Mouse (Mus musculus) urinary bladder, postnatal 25 days (tissue): ENCODE measurements around the gene Svip.

Source experiments
- DNase-seq: peaks from one replicate; pipeline ENCODE4 v3.0.0; 2022; ENCODE audit warnings: low spot score

Gene Svip

DNA sequence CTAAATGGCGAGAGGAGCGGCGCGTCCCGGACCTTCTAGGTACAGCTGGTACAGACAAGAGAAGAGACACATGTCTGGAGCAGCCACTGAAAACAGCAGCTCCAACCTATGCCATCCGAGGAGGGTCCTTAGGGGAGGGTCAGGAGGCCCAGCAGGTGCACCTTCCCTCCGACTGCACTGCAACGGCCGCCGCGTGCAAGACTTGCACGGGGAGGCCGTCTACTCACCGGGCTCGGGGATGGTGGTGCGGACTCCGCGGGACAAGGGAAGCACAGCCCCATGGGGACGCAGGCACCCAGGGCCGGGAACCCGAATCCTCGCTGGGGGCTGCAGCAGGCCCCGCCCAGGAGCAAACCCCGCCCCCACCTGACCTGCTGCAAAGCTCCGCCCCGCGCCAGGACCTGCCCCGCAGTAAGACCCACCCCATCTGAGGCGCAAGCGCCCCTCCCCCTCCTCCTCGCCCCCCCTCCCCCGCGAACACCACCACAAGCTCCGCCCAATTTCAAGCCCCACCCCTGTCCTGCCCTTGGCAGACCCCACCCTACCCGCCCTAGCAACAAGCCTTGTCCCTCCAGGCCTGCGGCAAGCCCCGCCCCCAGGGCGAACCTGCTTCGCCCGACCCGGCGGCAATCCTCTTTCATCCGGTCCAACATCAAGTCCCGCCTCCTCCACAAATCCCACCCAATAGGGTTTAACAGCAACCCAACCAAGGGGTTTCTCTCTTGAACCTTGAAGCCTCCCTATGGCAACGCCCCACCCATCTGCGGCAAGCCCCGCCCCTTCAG is at the start of gene Svip:
Gene Svip (minus strand): TSS at position 508 of the 785 bp plus-strand sequence.
- DNase-seq = peak; percentile 69

DNA sequence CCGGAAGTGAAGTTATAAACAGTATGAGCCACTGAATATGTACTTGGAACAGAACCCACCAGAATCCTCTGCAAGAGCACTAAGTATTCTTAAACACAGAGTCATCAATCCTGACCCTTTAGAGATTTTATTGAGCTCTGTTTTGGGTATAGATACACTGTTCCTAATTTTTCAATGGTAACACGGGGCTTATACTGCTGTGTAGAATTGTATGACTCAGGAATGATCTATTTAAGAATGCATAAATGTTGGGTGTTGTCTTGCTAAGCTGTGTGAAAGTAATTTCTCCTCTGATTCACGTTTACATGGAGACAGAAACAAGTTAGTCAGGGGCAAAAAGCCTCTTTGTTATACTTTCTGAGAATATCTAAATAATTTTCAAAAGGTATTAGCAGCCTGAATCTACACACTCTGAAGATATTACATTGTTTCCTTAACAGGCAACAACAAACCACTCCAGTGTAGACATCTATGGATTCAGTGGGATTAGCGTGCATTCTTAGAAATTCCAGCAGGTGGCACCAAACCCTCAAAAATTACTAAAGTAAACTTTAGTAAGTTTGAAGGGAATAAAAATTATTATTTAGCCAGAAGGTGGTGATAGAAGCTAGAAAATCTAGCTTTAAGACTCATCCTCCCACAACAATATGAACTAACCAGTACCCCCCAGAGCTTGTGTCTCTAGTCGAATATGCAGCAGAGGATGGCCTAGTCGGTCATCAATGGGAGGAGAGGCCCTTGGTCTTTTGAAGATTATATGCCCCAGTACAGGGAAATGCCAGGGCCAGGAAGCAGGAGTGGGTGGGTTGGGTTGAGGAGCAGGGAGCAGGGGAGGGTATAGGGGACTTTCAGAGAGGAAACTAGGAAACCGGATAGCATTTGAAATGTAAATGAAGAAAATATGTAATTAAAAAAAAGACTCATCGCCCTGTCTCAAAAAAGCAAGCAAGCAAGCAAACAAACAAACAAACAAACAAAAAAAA is 32.1 kb upstream of the Svip start:
- DNase-seq = peak; percentile 17

- no peak for DNase-seq
These were observed 18.3 kb upstream of the Svip start for GRCm38 (mm10) chr7:52024050-52024626.

DNA sequence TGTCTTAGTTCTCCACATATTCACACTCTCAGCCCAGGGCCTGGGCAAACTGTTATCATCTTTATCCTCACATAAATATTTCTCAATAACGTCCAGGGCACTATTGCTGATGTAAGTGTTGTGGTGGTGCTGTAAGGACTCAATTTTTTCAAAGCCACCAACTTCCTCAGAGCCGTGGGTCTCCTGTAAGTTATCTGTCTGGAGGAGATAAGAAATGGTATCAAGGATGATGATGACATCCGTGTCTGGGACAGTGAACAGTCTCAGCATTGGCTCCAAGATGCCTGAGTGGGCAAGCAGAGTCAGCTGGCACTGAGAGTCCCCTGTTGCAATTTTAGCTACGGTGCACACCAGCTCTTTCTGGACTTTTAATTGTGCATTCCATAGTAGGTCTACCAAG is 16.2 kb upstream of the Svip start:
- DNase-seq = no peak

GRCm38 (mm10) chr7:52015628-52016027 is 9.8 kb upstream of the Svip start, which contains the start of gene 1700015G11Rik:
Gene 1700015G11Rik (minus strand): TSS chr7:52015728.
- DNase-seq = no peak

DNA sequence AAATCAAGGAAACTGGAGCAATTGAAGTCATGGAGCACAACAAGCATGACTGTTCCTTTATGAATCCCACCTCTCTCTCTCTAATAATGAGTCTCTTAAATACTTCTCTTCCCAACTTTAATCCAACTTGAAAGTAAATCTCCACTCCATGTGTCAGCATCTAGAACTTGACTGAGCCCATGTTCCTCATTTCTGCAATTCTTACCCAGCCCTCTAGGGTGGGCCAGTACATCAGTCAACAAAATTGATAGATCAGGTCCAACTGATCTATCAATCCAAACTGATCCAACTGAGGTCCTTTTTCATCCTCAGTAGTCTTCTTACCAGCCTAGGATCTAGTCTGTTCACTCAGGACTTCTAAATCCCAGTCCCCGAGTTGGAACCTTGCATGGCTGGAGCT is 9.4 kb upstream of the Svip start:
- no peak for DNase-seq

- no peak for DNase-seq
These were observed 7.6 kb upstream of the Svip start for GRCm38 (mm10) chr7:52013457-52013856.

GRCm38 (mm10) chr7:52007138-52007537 is 1.3 kb upstream of the Svip start:
- DNase-seq = no peak

DNA sequence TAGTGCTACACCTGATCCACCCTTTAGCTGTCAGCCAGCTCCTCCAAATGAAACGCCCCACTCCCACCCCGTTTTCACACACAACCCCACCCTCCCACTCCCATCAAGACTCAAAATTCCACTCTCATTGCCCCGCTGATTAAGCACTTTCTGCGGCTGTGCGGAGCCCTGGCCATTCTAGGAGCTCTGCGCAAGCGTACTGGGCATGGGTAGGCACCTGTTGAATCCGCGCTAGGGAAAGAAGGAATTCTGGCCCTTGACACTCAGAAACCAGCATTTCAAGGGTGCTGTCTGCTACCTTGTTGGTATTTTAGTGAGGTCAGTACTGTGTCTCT is 445 bp upstream of the Svip start:
- DNase-seq = no peak

DNA sequence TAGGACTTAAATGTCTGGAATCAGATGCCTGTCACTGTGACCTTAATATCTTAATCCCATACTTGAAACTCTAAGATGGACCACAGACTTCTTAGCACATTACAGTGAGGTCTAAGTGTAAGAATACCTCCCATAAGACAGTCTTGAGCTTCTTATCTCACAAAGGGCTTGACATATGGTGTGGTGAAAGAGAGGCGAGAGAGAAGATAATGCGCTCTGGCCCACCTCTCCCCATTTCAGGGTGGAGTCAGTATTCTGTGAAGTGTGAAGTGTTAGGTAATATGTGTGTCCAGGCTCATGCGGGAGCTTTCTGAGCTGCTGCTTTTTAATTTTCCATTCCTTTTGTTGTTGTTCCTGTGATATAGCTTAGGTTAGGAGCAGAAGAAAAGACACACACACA is 14.8 kb downstream of the Svip start:
- no peak for DNase-seq

DNA sequence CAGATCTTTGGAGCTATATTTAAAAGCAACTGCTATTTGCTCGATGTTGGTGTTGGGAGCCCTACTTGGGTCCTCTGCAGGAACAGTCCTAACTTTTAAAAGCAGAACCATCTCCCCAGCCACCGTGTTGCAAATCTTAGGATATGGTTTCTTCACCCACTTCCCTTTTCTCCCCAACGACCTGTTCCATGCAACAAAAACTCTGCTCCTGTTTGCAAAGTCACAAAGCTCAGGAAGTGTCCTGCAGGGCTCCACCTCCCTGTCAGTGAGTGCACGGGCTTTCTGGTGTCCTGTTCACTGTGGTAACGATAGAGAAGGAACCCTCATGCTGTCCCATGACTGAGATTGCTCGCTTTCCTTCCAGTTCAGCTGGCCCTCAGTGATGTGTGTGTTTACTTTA is 18.9 kb downstream of the Svip start:
- no peak for DNase-seq

DNA sequence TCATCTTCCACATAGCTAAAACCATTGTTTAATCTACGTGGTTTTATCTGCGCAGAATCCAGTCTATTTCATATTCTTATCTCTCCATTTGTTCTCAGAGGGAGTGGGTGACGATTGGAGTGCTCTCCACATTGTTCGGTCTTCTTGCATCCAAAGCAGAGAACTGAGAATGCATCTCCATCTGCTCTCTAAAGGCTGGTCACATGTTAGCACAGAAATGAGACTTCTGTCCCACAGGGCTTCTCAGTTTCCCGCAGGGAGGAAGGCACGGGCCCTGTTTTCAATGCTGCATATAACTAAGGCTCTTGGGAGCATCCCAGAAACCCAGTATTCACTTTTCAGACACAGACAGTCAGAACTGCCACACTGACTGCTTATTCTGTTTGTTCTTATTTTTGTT is 20.1 kb downstream of the Svip start:
- no peak for DNase-seq

DNA sequence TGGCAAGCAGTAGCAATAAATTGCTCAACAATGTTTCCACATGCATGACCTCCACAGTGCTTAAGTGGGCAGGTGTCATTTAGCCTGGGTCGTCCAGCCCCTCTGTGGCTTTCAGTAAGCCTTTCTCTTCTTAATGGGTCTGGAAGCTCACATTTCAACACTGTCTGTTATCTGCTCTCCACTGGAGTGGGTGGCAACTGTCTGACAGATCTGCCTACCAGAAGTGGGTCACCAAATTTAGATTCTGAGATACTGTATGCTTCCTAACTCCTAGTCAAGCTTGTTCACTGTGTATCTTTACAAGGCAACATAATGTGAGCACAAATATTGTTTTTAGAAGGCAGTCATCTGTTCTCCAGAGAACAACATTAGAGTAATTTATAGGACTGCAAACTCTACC is 23.5 kb downstream of the Svip start:
- DNase-seq = no peak

GRCm38 (mm10) chr7:51979271-51979670 is 26.5 kb downstream of the Svip start:
- DNase-seq = no peak

GRCm38 (mm10) chr7:51975181-51975580 is 30.6 kb downstream of the Svip start:
- no peak for DNase-seq

GRCm38 (mm10) chr7:51973526-51973925 is 32.3 kb downstream of the Svip start:
- no peak for DNase-seq

DNA sequence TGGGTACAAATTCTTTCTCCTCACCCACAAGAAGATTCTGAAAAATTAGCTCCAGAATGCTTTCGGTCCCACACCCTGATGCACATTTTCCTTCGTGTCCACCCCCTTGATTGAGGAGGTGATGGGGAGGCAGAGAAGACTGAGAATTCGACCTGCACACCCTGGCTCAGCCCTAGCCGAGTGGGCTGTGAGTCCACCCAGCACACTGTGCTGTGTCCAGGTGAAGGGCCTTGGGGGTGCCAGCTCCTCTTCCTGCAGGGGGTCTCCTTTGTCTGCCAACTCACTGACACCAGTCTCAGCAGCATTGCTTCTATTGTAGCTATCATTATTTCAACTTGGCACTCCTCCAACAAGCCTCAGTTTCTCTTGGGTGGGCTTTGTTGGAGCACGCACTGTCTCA is 32.7 kb downstream of the Svip start:
- no peak for DNase-seq

DNA sequence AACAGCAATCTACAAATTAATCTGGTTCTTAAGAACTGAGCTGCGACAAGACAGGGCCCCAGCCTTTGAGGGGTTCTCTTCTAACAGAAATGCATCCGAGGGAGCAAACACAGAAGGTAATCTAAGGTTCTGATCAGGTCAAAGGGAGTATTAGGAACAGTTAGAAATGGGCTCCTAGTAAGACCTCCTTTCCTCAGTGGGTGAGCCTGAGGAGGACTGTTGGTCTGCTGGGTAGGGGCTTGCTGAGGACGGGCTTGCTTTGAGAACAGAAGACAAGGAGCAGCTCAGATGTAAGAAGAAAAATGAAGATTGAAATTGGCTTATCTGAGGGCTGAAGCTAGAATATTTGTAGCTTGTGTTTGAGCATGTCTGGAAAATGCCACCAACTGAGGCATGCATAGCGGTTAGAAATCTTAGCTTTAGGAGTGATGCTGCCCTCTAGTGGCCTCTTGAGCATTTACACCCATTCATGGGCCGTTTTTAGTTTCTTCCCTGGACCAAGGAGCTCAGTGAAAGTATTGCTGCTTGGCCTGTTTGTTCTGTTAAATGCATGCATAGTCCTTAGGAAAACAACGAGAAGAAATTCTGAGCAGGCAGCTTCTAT is 33.5 kb downstream of the Svip start:
- DNase-seq = peak; percentile 5

- DNase-seq = no peak
These were observed 36.4 kb downstream of the Svip start for GRCm38 (mm10) chr7:51969379-51969778.

DNA sequence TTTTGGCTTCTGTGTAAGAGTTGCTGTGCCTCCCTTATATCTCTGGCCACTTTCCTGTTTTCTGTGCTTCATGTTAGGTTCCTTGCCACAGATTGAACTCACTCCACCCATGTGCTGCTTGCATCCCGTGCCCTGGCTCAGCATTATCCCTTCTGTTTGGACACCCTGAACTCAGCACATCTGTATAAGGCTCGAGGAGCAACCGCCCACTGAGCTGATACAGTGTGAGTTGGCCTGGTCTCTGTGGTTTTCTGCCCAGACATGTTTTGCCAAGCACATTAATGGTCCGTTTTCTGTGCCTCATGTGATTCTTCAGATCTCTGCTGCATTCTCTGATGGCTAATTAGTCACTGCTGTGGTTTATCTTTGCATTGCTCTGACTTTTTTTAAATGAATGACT is 38.2 kb downstream of the Svip start:
- no peak for DNase-seq

DNA sequence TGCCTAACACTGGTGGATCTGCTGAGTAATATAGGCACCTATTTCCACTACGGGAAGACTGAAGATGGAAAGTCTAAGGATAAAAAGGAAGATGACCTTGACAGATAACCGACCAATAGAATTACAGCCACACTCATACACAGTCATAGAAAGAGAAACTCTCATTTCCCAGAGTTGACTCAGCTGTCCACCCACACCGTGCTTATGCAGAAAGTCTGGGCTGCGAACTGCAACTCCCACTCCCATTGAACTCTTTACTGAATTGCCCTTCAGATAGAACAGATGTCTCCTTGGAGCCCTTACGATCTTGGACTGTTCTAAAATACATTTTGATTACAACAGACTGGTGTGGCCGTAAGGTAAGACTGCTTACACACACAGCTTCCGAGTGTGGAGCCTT is 41.1 kb downstream of the Svip start:
- DNase-seq = no peak

DNA sequence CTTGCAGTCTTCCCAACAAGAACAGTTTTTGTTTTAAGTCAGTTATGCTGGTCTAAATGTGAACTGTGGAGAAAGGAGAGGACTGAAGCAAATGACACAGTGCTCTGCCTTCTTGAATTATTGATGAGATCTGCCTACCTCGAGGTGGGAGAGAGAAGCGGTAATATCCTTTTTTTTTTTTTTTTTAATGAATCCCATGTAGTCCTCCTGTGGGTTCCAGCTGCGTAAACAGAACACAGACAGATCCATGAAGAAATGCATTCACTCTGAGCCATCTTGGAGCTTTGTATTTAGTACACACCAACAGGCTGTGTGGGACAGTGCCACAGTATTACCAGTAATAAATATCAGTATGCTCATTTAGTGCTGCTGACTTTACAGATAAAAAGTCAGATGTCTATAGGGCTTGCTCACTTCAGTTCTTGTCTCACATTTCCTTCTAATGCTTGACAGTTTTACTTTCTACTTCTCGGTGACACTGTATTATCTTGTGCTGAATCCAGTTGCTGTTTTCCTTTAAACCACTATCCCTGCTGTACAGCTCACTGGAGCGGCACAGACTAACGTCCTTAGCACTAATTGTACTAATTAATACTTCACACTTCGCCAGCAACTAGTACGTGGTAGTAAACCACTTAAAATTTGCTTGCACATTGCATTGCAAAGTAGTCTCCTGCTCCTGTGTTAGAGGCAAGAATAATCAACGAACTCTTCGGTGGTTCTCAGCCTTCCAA is 43.4 kb downstream of the Svip start:
- no peak for DNase-seq
